Mouse (Mus musculus) ES-Bruce4 (cell line): ENCODE results near the gene C130060K24Rik.

ENCODE experiments used
- CTCF ChIP-seq: IDR thresholded peaks from one replicate; pipeline ENCODE4 v1.8.1; 2011; ENCODE audit warnings: low read depth, low read length
- POLR2A ChIP-seq: IDR thresholded peaks from one replicate; pipeline ENCODE4 v1.8.1; 2011; ENCODE audit warnings: low read length; ENCODE audit not compliant: insufficient read depth

GRCm38 (mm10) chr6:65421888-65422287 lies 41.0 kb downstream of the C130060K24Rik start:
- TF ChIP-seq POLR2A (no peak), CTCF (no peak)
